Comparison of ENCODE assay signal across 9 mouse cellular contexts in genomic region chr13:4608530-4608929, GRCm38 (mm10). TPM values are rescaled to one million over a fixed set of nuclear protein-coding genes. Genes with fewer than 3 reads are reported as not detected.
DNase-seq lines count a peak whose midpoint lies in the region; ATAC-seq and TF ChIP-seq lines count a peak whose summit lies in the region.
"Had no signal": no experiment of that assay in that cellular context is flagged by ENCODE, and none has a peak within 500 bp of the region (broad histone marks: within the 10 kb centered on the region; RNA-seq: fewer than 3 reads in every experiment).

No protein-coding gene starts in this region.

- 18% methylated on average over 9 of the region's 9 CpGs for WGBS in hindbrain, postnatal 0 days
- WGBS in midbrain, embryonic 12.5 days, result 29% methylated on average over 9 of the region's 9 CpGs

- no peaks in the 10 kb centered on the region for H3K27me3 ChIP-seq in hindbrain, postnatal 0 days (ENCODE audit: insufficient read depth, low read length)
- no peaks in the 10 kb centered on the region for H3K27me3 ChIP-seq in midbrain, embryonic 12.5 days

- H3K27ac ChIP-seq in layer of hippocampus, adult 2 months, result peak overlapping the region; percentile 88
- peak overlapping the region; percentile 77 for H3K27ac ChIP-seq in hindbrain, postnatal 0 days
- peak overlapping the region; percentile 61; the same call in 1 of the 2 replicates for H3K27ac ChIP-seq in midbrain, embryonic 12.5 days (replicated peaks)

- no peaks in the 10 kb centered on the region for H3K36me3 ChIP-seq in hindbrain, postnatal 0 days (ENCODE audit: insufficient read depth, low read length)
- H3K36me3 ChIP-seq in midbrain, embryonic 12.5 days, result 0 out of 2 replicates have a peak, but pooled peaks cover 3% of the 10 kb centered on the region

- peak overlapping the region; percentile 66 for H3K4me2 ChIP-seq in hindbrain, postnatal 0 days (ENCODE audit: low read depth, low read length)
- peak overlapping the region; percentile 59 for H3K4me2 ChIP-seq in midbrain, embryonic 12.5 days (replicated peaks)

- no peaks in the 10 kb centered on the region for H3K9me3 ChIP-seq in hindbrain, postnatal 0 days (ENCODE audit: low read length)
- H3K9me3 ChIP-seq in midbrain, embryonic 12.5 days, result no peaks in the 10 kb centered on the region

- no peak for ATAC-seq in hindbrain, postnatal 0 days
- no peak for ATAC-seq in midbrain, embryonic 12.5 days (ENCODE audit: low FRiP score, low read depth)

- H3K4me1 ChIP-seq in hindbrain, postnatal 0 days (ENCODE audit: insufficient read depth, low read length), result no peaks in the 10 kb centered on the region
- no peaks in the 10 kb centered on the region for H3K4me1 ChIP-seq in midbrain, embryonic 12.5 days

- peak overlapping the region; percentile 77 for H3K4me3 ChIP-seq in layer of hippocampus, adult 2 months
- peak overlapping the region; percentile 58 for H3K4me3 ChIP-seq in hindbrain, postnatal 0 days (ENCODE audit: low read length)
- H3K4me3 ChIP-seq in midbrain, embryonic 12.5 days, result peak overlapping the region; percentile 65

- H3K9ac ChIP-seq in hindbrain, postnatal 0 days (replicated peaks; ENCODE audit: low read length), result peak overlapping the region; percentile 50
- peak overlapping the region; percentile 71 for H3K9ac ChIP-seq in midbrain, embryonic 12.5 days (replicated peaks)

- peak; percentile 29; the same call in 1 of the 2 replicates for TF ChIP-seq CTCF in layer of hippocampus, adult 2 months (conservative IDR thresholded peaks at IDR 0.05)
- no peak; the same call in 1 of the 2 replicates for TF ChIP-seq CTCF in hindbrain, postnatal 0 days (IDR thresholded peaks at IDR 0.05; ENCODE audit: low read depth)

- no peak for DNase-seq in layer of hippocampus, adult 2 months (ENCODE audit: low spot score in 2 of 2)
- DNase-seq in layer of hippocampus, adult 8-10 months (ENCODE audit: low spot score in 2 of 2), result no peak
- DNase-seq in c-Kit-negative CD71-positive TER-119-positive erythroid progenitor cells, embryonic 14.5 days (ENCODE audit: low read depth, low spot score), result peak; percentile 1
- peak; percentile 21 for DNase-seq in hindbrain, postnatal 0 days (ENCODE audit: low spot score)
- no peak for DNase-seq in gastrocnemius, adult 18-20 months (ENCODE audit: low spot score)
- DNase-seq in adrenal gland, adult (ENCODE audit: inconsistent age in 2 of 2, low spot score in 1 of 2), result no peak
- no peak for DNase-seq in thymus, postnatal 36 days

RNA-seq across cellular contexts. Expression of gene Akr1e1, which starts 0.4 kb away (rescaled TPM):
- total RNA-seq in layer of hippocampus, adult 2 months (2021), result 10 to 100 TPM; 18.1 to 24.7 TPM
- 10 to 100 TPM; 19.9 to 27.3 (median 24.5) TPM for total RNA-seq in layer of hippocampus, adult 8-10 months (2022)
- 8.3 and 22.5 TPM in 2 replicates for total RNA-seq in hindbrain, postnatal 0 days (2014; rRNA removed)
- 38.2 and 41.2 TPM in 2 replicates for polyA plus RNA-seq in hindbrain, postnatal 0 days (2015; fragmentation: Nextera tagmentation; extraction: Ambion mirVana)
- 49.7 and 57.7 TPM in 2 replicates for polyA plus RNA-seq in midbrain, embryonic 12.5 days (2016; fragmentation: Nextera tagmentation; extraction: Ambion mirVana)
- 10 to 100 TPM; 12.0 to 15.8 TPM for total RNA-seq in gastrocnemius, adult 18-20 months (2021)

RNA-seq across cellular contexts. Expression of gene Akr1c21, which starts 34.7 kb away (rescaled TPM):
- total RNA-seq in layer of hippocampus, adult 2 months (2021), result not detected
- not detected for total RNA-seq in layer of hippocampus, adult 8-10 months (2022)
- total RNA-seq in hindbrain, postnatal 0 days (2014; rRNA removed), result not detected in 2 replicates
- not detected in 2 replicates for polyA plus RNA-seq in hindbrain, postnatal 0 days (2015; fragmentation: Nextera tagmentation; extraction: Ambion mirVana)
- polyA plus RNA-seq in midbrain, embryonic 12.5 days (2016; fragmentation: Nextera tagmentation; extraction: Ambion mirVana), result not detected in 2 replicates
- not detected for total RNA-seq in gastrocnemius, adult 18-20 months (2021)
- polyA plus RNA-seq: brain, embryonic 14.5 days had no signal

Comparison
In these comparisons a context has a peak if more than half of its experiments do, and no peak if none do; other contexts are left out.
1. DNase-seq: peak in c-Kit-negative CD71-positive TER-119-positive erythroid progenitor cells, embryonic 14.5 days (single experiment) and hindbrain, postnatal 0 days (single experiment); none in layer of hippocampus, adult 2 months (0 of 2), layer of hippocampus, adult 8-10 months (0 of 2), gastrocnemius, adult 18-20 months (single experiment), adrenal gland, adult (0 of 2) and thymus, postnatal 36 days (0 of 2).
2. Peak in every context shown above with its lines, with median percentiles within 50 percentile points of each other: H3K27ac ChIP-seq and H3K4me3 ChIP-seq.